Mouse (Mus musculus) stomach, postnatal 0 days (tissue): ENCODE data around the gene Dnaja3. TPM values are rescaled to one million over a fixed set of nuclear protein-coding genes. Genes with fewer than 3 reads are reported as not detected.

Experiments used
- ATAC-seq: fragments of 200-750 bp; cut with Nextera tagmentation; 2 replicates; pipeline ENCODE4 v1.8.0; 2017; ENCODE audit not compliant: low FRiP score, low TSS enrichment
- DNase-seq: peaks from one replicate; pipeline ENCODE4 v3.0.0-alpha.2; 2016; ENCODE audit warnings: low spot score
- H3K27ac ChIP-seq: fragments of 300-500 bp; sonication (generic); replicated peaks from 2 replicates; pipeline ENCODE4 v1.5.1; 2014; ENCODE audit warnings: mild to moderate bottlenecking, control low read depth
- H3K27me3 ChIP-seq: fragments of 300-500 bp; sonication (generic); 2 replicates; pipeline ENCODE4 v1.6.1; 2014; ENCODE audit warnings: low read length; ENCODE audit not compliant: control insufficient read depth, insufficient read depth
- H3K36me3 ChIP-seq: fragments of 300-500 bp; sonication (generic); 2 replicates; pipeline ENCODE4 v1.6.1; 2014; ENCODE audit warnings: low read length, mixed read lengths; ENCODE audit not compliant: control insufficient read depth, insufficient read depth
- H3K4me1 ChIP-seq: fragments of 300-500 bp; sonication (generic); replicated peaks from 2 replicates; pipeline ENCODE4 v1.6.1; 2014; ENCODE audit warnings: antibody characterized with exemption; ENCODE audit not compliant: control insufficient read depth, insufficient read depth
- H3K4me2 ChIP-seq: fragments of 300-500 bp; sonication (generic); replicated peaks from 2 replicates; pipeline ENCODE4 v1.6.1; 2014; ENCODE audit warnings: low read depth, mild to moderate bottlenecking, control low read depth, moderate library complexity
- H3K4me3 ChIP-seq: fragments of 300-500 bp; sonication (generic); 2 replicates; pipeline ENCODE4 v1.5.1; 2014; ENCODE audit warnings: low read depth, low read length, control low read depth
- H3K9ac ChIP-seq: fragments of 300-500 bp; sonication (generic); 2 replicates; pipeline ENCODE4 v1.6.1; 2014; ENCODE audit warnings: mild to moderate bottlenecking, low read length, control low read depth, mixed read lengths
- H3K9me3 ChIP-seq: fragments of 300-500 bp; sonication (generic); 2 replicates; pipeline ENCODE4 v1.6.1; 2016; ENCODE audit warnings: low read length; ENCODE audit not compliant: control insufficient read depth
- CTCF ChIP-seq: IDR thresholded peaks from 2 replicates; pipeline ENCODE4 v1.5.1; 2016; ENCODE audit warnings: antibody characterized with exemption, low read depth, mild to moderate bottlenecking, moderate library complexity
- EP300 ChIP-seq: optimal IDR thresholded peaks from 2 replicates; pipeline ENCODE3; 2016; ENCODE audit warnings: antibody characterized with exemption
- WGBS: fragments of 180-500 bp; shearing (Covaris S2); extraction: QIAGEN DNeasy Blood & Tissue Kit; methylation state at CpG from one replicate; pipeline ENCODE4 v1.1.7; 2014; 5-methylcytosine and 5-hydroxymethylcytosine counted together
- polyA plus RNA-seq: library from polyadenylated mRNA; unstranded; fragments of >200 nt; fragmentation: Nextera tagmentation; extraction: Ambion mirVana; gene quantifications from 2 replicates; pipeline ENCODE4 v1.2.1, GENCODE M21; 2015

Dnaja3 gene
- polyA plus RNA-seq, 1 experiment from 2014 or later = 47.0 TPM

GRCm38 (mm10) chr16:4730776-4731358, 91.1 kb downstream of the Dnaja3 start:
- no peak for ATAC-seq
- no peaks in the 10 kb centered on the region for H3K36me3 ChIP-seq
- no peak for DNase-seq

GRCm38 (mm10) chr16:4736262-4736661, 96.5 kb downstream of the Dnaja3 start:
- H3K27me3 ChIP-seq = no peaks in the 10 kb centered on the region

More at GRCm38 (mm10) chr16:4730776-4731358, 91.1 kb downstream of the Dnaja3 start:
- WGBS = 61% methylated on average over 3 of the region's 3 CpGs
- Histone ChIP-seq H3K27me3 (no peaks in the 10 kb centered on the region), H3K9ac (no peak overlapping the region), H3K9me3 (no peaks in the 10 kb centered on the region), H3K27ac (no peak overlapping the region), H3K4me2 (no peak overlapping the region), H3K4me1 (0 out of 2 replicates have a peak, but pooled peaks cover 3% of the 10 kb centered on the region), H3K4me3 (no peak overlapping the region)
- no peak for TF ChIP-seq EP300
- TF ChIP-seq CTCF = no peak

GRCm38 (mm10) chr16:4739994-4740393, 100.2 kb downstream of the Dnaja3 start:
- 84% methylated on average over 2 of the region's 2 CpGs for WGBS
- H3K27me3 ChIP-seq = no peaks in the 10 kb centered on the region
- TF ChIP-seq EP300 (no peak), CTCF (peak; percentile 40)
- H3K4me3 ChIP-seq = no peak overlapping the region
- ATAC-seq = no peak
- no peak for DNase-seq
- H3K4me2 ChIP-seq = no peak overlapping the region
- H3K36me3 ChIP-seq = no peaks in the 10 kb centered on the region
- no peaks in the 10 kb centered on the region for H3K4me1 ChIP-seq
- H3K9me3 ChIP-seq = no peaks in the 10 kb centered on the region
- H3K9ac ChIP-seq = no peak overlapping the region
- H3K27ac ChIP-seq = no peak overlapping the region

More at GRCm38 (mm10) chr16:4736262-4736661, 96.5 kb downstream of the Dnaja3 start:
- Histone ChIP-seq H3K27ac (no peak overlapping the region), H3K4me2 (no peak overlapping the region), H3K4me1 (no peaks in the 10 kb centered on the region), H3K9ac (no peak overlapping the region), H3K4me3 (no peak overlapping the region), H3K36me3 (no peaks in the 10 kb centered on the region), H3K9me3 (no peaks in the 10 kb centered on the region)
- 70% methylated on average over 2 of the region's 2 CpGs for WGBS
- TF ChIP-seq EP300 = no peak
- TF ChIP-seq CTCF = no peak
- no peak for DNase-seq
- no peak for ATAC-seq

- Histone ChIP-seq H3K9me3 (no peaks in the 10 kb centered on the region), H3K27ac (no peak overlapping the region), H3K36me3 (no peaks in the 10 kb centered on the region), H3K4me1 (no peaks in the 10 kb centered on the region), H3K4me3 (no peak overlapping the region), H3K9ac (no peak overlapping the region), H3K27me3 (no peaks in the 10 kb centered on the region), H3K4me2 (no peak overlapping the region)
- WGBS = 94% methylated on average over 1 of the region's 1 CpGs
- ATAC-seq = no peak
- TF ChIP-seq EP300 (no peak), CTCF (no peak)
- no peak for DNase-seq
Observed at GRCm38 (mm10) chr16:4742186-4742585, 102.4 kb downstream of the Dnaja3 start.

- H3K27me3 ChIP-seq = no peaks in the 10 kb centered on the region
- WGBS = 88% methylated on average over 3 of the region's 3 CpGs
- TF ChIP-seq CTCF (no peak), EP300 (no peak)
- H3K9me3 ChIP-seq = no peaks in the 10 kb centered on the region
- no peak overlapping the region for H3K9ac ChIP-seq
- H3K4me1 ChIP-seq = no peaks in the 10 kb centered on the region
- ATAC-seq (no peak), DNase-seq (no peak)
- H3K4me3 ChIP-seq = no peak overlapping the region
- no peaks in the 10 kb centered on the region for H3K36me3 ChIP-seq
- H3K4me2 ChIP-seq = no peak overlapping the region
- no peak overlapping the region for H3K27ac ChIP-seq
Observed at GRCm38 (mm10) chr16:4752155-4752554, 112.4 kb downstream of the Dnaja3 start.

GRCm38 (mm10) chr16:4754045-4754444, 114.3 kb downstream of the Dnaja3 start:
- no peak overlapping the region for H3K4me2 ChIP-seq
- ATAC-seq (no peak), DNase-seq (no peak)
- H3K4me3 ChIP-seq = no peak overlapping the region
- no peak for TF ChIP-seq EP300
- no peak for TF ChIP-seq CTCF
- H3K4me1 ChIP-seq = no peaks in the 10 kb centered on the region
- no peaks in the 10 kb centered on the region for H3K27me3 ChIP-seq
- H3K9me3 ChIP-seq = no peaks in the 10 kb centered on the region
- 74% methylated on average over 3 of the region's 3 CpGs for WGBS
- H3K27ac ChIP-seq = no peak overlapping the region
- no peak overlapping the region for H3K9ac ChIP-seq
- H3K36me3 ChIP-seq = no peaks in the 10 kb centered on the region
